Mouse (Mus musculus) heart, embryonic 15.5 days (tissue): ENCODE results near the gene Oxt. TPM values are rescaled to one million over a fixed set of nuclear protein-coding genes. Genes with fewer than 3 reads are reported as not detected.

Experiments
- ATAC-seq: fragments of 200-750 bp; cut with Nextera tagmentation; replicated peaks from 2 replicates; pipeline ENCODE4 v1.8.0; 2017; ENCODE audit warnings: low read depth, moderate TSS enrichment; ENCODE audit not compliant: insufficient number of reproducible peaks, insufficient read depth, low FRiP score
- H3K27ac ChIP-seq: fragments of 300-500 bp; sonication (generic); 2 replicates; pipeline ENCODE4 v1.5.1; 2015; ENCODE audit warnings: mild to moderate bottlenecking, inconsistent platforms
- H3K27me3 ChIP-seq: fragments of 300-500 bp; sonication (generic); 2 replicates; pipeline ENCODE4 v1.6.1; 2015; ENCODE audit warnings: inconsistent platforms
- H3K36me3 ChIP-seq: fragments of 300-500 bp; sonication (generic); 2 replicates; pipeline ENCODE4 v1.6.1; 2015; ENCODE audit warnings: mild to moderate bottlenecking, inconsistent platforms
- H3K4me1 ChIP-seq: fragments of 300-500 bp; sonication (generic); replicated peaks from 2 replicates; pipeline ENCODE4 v1.6.1; 2015; ENCODE audit warnings: inconsistent platforms
- H3K4me2 ChIP-seq: fragments of 300-500 bp; sonication (generic); 2 replicates; pipeline ENCODE4 v1.6.1; 2015; ENCODE audit warnings: inconsistent platforms, mild to moderate bottlenecking, moderate library complexity
- H3K4me3 ChIP-seq: fragments of 300-500 bp; sonication (generic); 2 replicates; pipeline ENCODE4 v1.5.1; 2015; ENCODE audit warnings: mild to moderate bottlenecking, inconsistent platforms
- H3K9ac ChIP-seq: fragments of 300-500 bp; sonication (generic); 2 replicates; pipeline ENCODE4 v1.6.1; 2015; ENCODE audit warnings: mild to moderate bottlenecking, inconsistent platforms
- H3K9me3 ChIP-seq: fragments of 300-500 bp; sonication (generic); replicated peaks from 2 replicates; pipeline ENCODE4 v1.6.1; 2016; ENCODE audit warnings: inconsistent platforms
- WGBS: fragments of 180-500 bp; shearing (Covaris S2); methylation state at CpG from one replicate; pipeline ENCODE4 v1.1.7; 2015; ENCODE audit warnings: mixed read lengths; 5-methylcytosine and 5-hydroxymethylcytosine counted together
- microRNA-seq: library from miRNA; unstranded; fragments of <30 nt; microRNA quantifications from one replicate; pipeline ENCODE4, GENCODE M21; 2016
- polyA plus RNA-seq: library from polyadenylated mRNA; unstranded; fragments of >200 nt; fragmentation: Nextera tagmentation; extraction: Ambion mirVana; gene quantifications from 2 replicates; pipeline ENCODE4 v1.2.1, GENCODE M21; 2015

The Oxt gene
- polyA plus RNA-seq, 1 experiment from 2014 or later = not detected

DNA sequence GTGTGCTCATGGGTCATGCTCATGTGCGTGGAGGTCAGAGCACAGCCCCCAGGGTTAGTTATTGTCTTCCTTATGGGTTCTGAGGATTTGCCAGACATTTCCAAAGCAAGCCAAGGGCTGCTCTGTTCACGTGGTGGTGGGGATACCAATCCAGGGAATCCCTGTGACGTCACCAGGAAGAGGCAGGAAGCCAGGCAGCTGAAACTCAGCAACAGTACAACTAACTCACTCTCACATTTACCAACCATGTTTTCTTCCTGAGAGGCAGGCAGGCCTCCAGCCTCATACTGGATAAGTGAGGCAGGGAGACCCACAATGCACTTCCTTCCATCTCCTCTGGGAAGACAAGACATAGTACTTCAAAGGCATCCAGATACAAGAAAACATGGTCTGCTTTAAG is 22.4 kb downstream of the Oxt start:
- ATAC-seq = 0 out of 2 replicates have a peak, but pooled peaks have one; percentile 47
- no peaks in the 10 kb centered on the region for H3K9me3 ChIP-seq
- H3K4me1 ChIP-seq = no peaks in the 10 kb centered on the region
- no peak overlapping the region for H3K4me2 ChIP-seq
- H3K36me3 ChIP-seq = peaks cover 53% of the 10 kb centered on the region
- H3K27me3 ChIP-seq = no peaks in the 10 kb centered on the region
- H3K9ac ChIP-seq = no peak overlapping the region
- WGBS = 65% methylated on average over 3 of the region's 3 CpGs
- peak overlapping the region; percentile 30; the same call in 1 of the 2 replicates for H3K27ac ChIP-seq
- no peak overlapping the region for H3K4me3 ChIP-seq

GRCm38 (mm10) chr2:130602195-130602594 is 26.2 kb downstream of the Oxt start:
- H3K4me1 ChIP-seq = no peaks in the 10 kb centered on the region
- H3K4me3 ChIP-seq = no peak overlapping the region
- H3K4me2 ChIP-seq = no peak overlapping the region
- H3K27me3 ChIP-seq = no peaks in the 10 kb centered on the region
- no peak overlapping the region for H3K27ac ChIP-seq
- WGBS = 68% methylated on average over 4 of the region's 4 CpGs
- no peak overlapping the region for H3K9ac ChIP-seq
- peaks cover 45% of the 10 kb centered on the region for H3K36me3 ChIP-seq
- no peak for ATAC-seq
- H3K9me3 ChIP-seq = no peaks in the 10 kb centered on the region

DNA sequence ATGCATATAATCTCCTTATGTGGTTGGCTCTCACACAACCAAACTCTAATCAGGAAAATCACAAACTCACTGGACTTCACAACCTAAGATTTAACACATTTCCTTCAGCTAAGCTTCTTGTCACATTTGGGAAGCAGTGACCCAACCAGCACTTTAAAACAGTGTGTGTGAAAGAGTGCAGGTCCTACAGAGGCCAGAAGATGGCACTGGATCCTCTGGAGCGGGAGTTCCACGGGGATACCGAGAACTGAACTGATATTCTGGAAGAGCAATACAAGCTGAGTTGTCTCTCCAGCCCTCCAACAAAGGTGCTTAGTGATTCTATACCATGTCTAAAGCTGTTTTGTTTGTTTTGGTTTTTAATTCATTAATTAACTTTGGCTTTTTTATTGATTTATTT is 37.1 kb downstream of the Oxt start:
- H3K4me3 ChIP-seq = no peak overlapping the region
- WGBS = 69% methylated on average over 3 of the region's 3 CpGs
- no peak overlapping the region for H3K27ac ChIP-seq
- no peak overlapping the region for H3K4me2 ChIP-seq
- H3K36me3 ChIP-seq = peaks cover 35% of the 10 kb centered on the region
- no peak overlapping the region for H3K9ac ChIP-seq
- H3K4me1 ChIP-seq = no peaks in the 10 kb centered on the region
- ATAC-seq = no peak
- H3K27me3 ChIP-seq = no peaks in the 10 kb centered on the region
- H3K9me3 ChIP-seq = no peaks in the 10 kb centered on the region

DNA sequence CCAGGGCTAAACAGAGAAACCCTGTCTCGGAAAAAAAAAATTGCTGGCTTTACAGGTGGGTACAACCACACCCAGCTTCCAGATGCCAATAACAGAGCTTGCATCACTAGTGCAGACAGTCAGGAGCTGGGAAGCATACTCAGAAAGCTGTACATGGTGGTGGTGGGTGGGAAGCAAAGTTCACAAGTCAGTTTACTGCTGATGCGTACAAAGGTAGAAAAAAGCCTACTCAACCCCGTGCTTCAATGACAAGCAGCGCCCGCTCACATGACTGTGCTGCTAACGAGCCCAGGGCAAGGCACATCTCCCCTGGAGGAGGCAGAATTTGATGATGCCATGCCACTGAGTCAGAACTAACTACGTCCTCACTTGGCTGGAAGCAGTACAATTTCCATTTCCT is 43.0 kb downstream of the Oxt start:
- no peak overlapping the region for H3K9ac ChIP-seq
- WGBS = 85% methylated on average over 7 of the region's 7 CpGs
- peaks cover 39% of the 10 kb centered on the region for H3K36me3 ChIP-seq
- no peaks in the 10 kb centered on the region for H3K27me3 ChIP-seq
- H3K9me3 ChIP-seq = no peaks in the 10 kb centered on the region
- H3K4me2 ChIP-seq = no peak overlapping the region
- no peaks in the 10 kb centered on the region for H3K4me1 ChIP-seq
- no peak overlapping the region for H3K4me3 ChIP-seq
- H3K27ac ChIP-seq = no peak overlapping the region
- no peak for ATAC-seq

Small RNA genes lying within 50 kb of the gene (microRNA-seq; reads per million reads assigned to microRNA genes)
- not detected for gene Gm23876

Other genes with a start within 250 kb of the Oxt start
- gene Cpxm1, start 178.6 kb upstream of the Oxt start, polyA plus RNA-seq = 30.8 and 49.7 TPM in 2 replicates
- not detected in 2 replicates for gene Gm28372, start 170.9 kb upstream of the Oxt start, polyA plus RNA-seq
- not detected in 2 replicates for gene 1700020A23Rik, start 170.9 kb upstream of the Oxt start, polyA plus RNA-seq
- gene Tmem239, start 169.7 kb upstream of the Oxt start, polyA plus RNA-seq = not detected in 2 replicates
- gene Vps16, start 151.8 kb upstream of the Oxt start, polyA plus RNA-seq = 49.0 and 58.2 TPM in 2 replicates
- 7.1 and 7.2 TPM in 2 replicates for gene Pced1a, start 151.5 kb upstream of the Oxt start, polyA plus RNA-seq
- 60.7 and 73.6 TPM in 2 replicates for gene Ptpra, start 125.9 kb upstream of the Oxt start, polyA plus RNA-seq
- gene Mrps26, start 12.4 kb upstream of the Oxt start, polyA plus RNA-seq = 61.2 and 67.6 TPM in 2 replicates
- gene Avp, start 6.4 kb downstream of the Oxt start, polyA plus RNA-seq = 0.36 TPM in 1 of 2 replicates, not detected in the other
- 11.2 and 12.6 TPM in 2 replicates for gene Fastkd5, start 53.9 kb downstream of the Oxt start, polyA plus RNA-seq
- 5.8 and 8.5 TPM in 2 replicates for gene Ubox5, start 53.9 kb downstream of the Oxt start, polyA plus RNA-seq
- 1.8 and 2.6 TPM in 2 replicates for gene Lzts3, start 66.6 kb downstream of the Oxt start, polyA plus RNA-seq
- gene Ddrgk1, start 88.5 kb downstream of the Oxt start, polyA plus RNA-seq = 44.8 and 46.2 TPM in 2 replicates
- 74.3 and 77.9 TPM in 2 replicates for gene Itpa, start 91.4 kb downstream of the Oxt start, polyA plus RNA-seq
- 0.19 and 0.58 TPM in 2 replicates for gene Slc4a11, start 121.3 kb downstream of the Oxt start, polyA plus RNA-seq